ENCODE assay signal across 18 mouse cellular contexts in the genomic region with DNA sequence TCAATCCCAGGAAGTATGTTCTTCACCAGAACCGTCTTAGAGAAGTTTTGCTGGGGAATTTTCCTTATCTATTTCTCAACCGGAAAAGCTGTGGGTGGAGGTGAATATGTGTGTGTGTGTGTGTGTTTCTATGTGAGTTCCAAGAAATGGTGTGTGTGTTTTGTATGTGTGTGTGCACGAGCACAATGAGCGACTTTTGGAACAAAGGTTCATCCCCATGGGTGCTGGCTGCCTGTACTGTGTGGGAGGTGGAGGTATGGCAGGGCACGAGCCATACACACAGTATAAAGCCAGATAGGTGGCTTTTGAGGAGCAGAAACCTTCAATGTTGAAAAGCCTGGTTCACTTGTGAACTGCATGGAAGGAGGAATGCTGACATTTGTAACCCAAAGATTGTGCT. TPM values are rescaled to one million over a fixed set of nuclear protein-coding genes. Genes with fewer than 3 reads are reported as not detected.
"Had no signal": no experiment of that assay in that cellular context is flagged by ENCODE, and none has a peak within 500 bp of the region (broad histone marks: within the 10 kb centered on the region; RNA-seq: fewer than 3 reads in every experiment).

No protein-coding gene starts in this region.

- DNase-seq: liver, postnatal 0 days; lung, adult 2 months; lung, postnatal 14 days; lung, postnatal 36 days; right cerebral cortex, postnatal 14 days; thymus, adult 2 months; thymus, postnatal 25 days; thymus, postnatal 4 days had no signal

- H3K27ac ChIP-seq: lung, embryonic 15.5 days; macrophage; midbrain, embryonic 13.5 days; midbrain, embryonic 15.5 days; neural tube, embryonic 12.5 days; stomach, embryonic 15.5 days; stomach, postnatal 0 days had no signal

- H3K4me3 ChIP-seq: neural tube, embryonic 12.5 days had no signal

RNA-seq across cellular contexts. Expression of gene Syt7, which starts 1.2 kb away (rescaled TPM):
- total RNA-seq: megakaryocyte progenitor cell, adult 5-6 weeks; monocyte, adult 5-6 weeks; neutrophil, adult 5-6 weeks had no signal
